Mouse (Mus musculus) hindbrain, embryonic 11.5 days (tissue): ENCODE measurements around the gene Cd160. TPM values are rescaled to one million over a fixed set of nuclear protein-coding genes. Genes with fewer than 3 reads are reported as not detected.

Experiments used
- ATAC-seq: fragments of 200-750 bp; cut with Nextera tagmentation; 2 replicates; pipeline ENCODE4 v1.8.0; 2017; ENCODE audit warnings: mild to moderate bottlenecking, moderate TSS enrichment, moderate library complexity; ENCODE audit not compliant: low FRiP score
- DNase-seq: peaks from one replicate; pipeline ENCODE4 v3.0.0-alpha.2; 2015; ENCODE audit warnings: low spot score
- H3K27ac ChIP-seq: fragments of 300-500 bp; sonication (generic); 2 replicates; pipeline ENCODE4 v1.5.1; 2014; ENCODE audit warnings: mild to moderate bottlenecking, low read depth, low read length
- H3K27me3 ChIP-seq: fragments of 300-500 bp; sonication (generic); 2 replicates; pipeline ENCODE4 v1.6.1; 2014; ENCODE audit warnings: mild to moderate bottlenecking, low read length, moderate library complexity, mixed read lengths; ENCODE audit not compliant: control insufficient read depth, insufficient read depth
- H3K36me3 ChIP-seq: fragments of 300-500 bp; sonication (generic); 2 replicates; pipeline ENCODE4 v1.6.1; 2014; ENCODE audit warnings: mild to moderate bottlenecking, low read length, moderate library complexity, mixed read lengths; ENCODE audit not compliant: control insufficient read depth, insufficient read depth
- H3K4me1 ChIP-seq: fragments of 300-500 bp; sonication (generic); replicated peaks from 2 replicates; pipeline ENCODE4 v1.6.1; 2014; ENCODE audit warnings: low read length, mixed read lengths; ENCODE audit not compliant: control insufficient read depth, insufficient read depth
- H3K4me2 ChIP-seq: fragments of 300-500 bp; sonication (generic); replicated peaks from 2 replicates; pipeline ENCODE4 v1.6.1; 2014; ENCODE audit warnings: mild to moderate bottlenecking, low read depth, low read length
- H3K4me3 ChIP-seq: fragments of 300-500 bp; sonication (generic); 2 replicates; pipeline ENCODE4 v1.5.1; 2014; ENCODE audit warnings: low read depth, low read length
- H3K9ac ChIP-seq: fragments of 300-500 bp; sonication (generic); 2 replicates; pipeline ENCODE4 v1.6.1; 2014; ENCODE audit warnings: low read depth, low read length
- H3K9me3 ChIP-seq: fragments of 300-500 bp; sonication (generic); 2 replicates; pipeline ENCODE4 v1.6.1; 2016; ENCODE audit warnings: low read length; ENCODE audit not compliant: control insufficient read depth
- WGBS: fragments of 180-500 bp; shearing (Covaris S2); extraction: QIAGEN DNeasy Blood & Tissue Kit; methylation state at CpG from one replicate; pipeline ENCODE4 v1.1.7; 2014; 5-methylcytosine and 5-hydroxymethylcytosine counted together
- polyA plus RNA-seq: library from polyadenylated mRNA; unstranded; fragments of >200 nt; fragmentation: Nextera tagmentation; extraction: Ambion mirVana; gene quantifications from 2 replicates; pipeline ENCODE4 v1.2.1, GENCODE M21; 2014

Cd160 gene
- polyA plus RNA-seq, 1 experiment from 2014 or later, result 0.20 TPM

DNA sequence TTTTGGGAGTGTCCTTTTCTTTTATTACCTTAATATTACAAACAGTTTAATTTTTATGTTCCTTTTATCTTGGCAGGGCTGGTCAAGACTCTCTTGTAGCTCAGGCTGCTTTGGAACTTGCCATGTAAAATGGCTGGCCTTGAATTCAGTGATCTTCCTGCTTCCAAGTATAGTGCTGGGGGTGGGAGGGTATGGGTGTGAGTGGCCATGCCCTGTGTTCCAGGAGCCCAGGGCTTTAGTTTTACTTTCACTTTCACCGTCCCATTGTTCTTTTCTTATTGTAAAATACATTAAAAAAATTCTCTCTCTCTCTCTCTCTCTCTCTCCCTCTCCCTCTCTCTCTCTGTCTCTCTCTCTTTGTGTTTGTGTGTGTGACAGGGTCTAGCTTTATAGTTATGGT is 64.6 kb downstream of the Cd160 start:
- H3K4me1 ChIP-seq, result no peaks in the 10 kb centered on the region
- no peak overlapping the region for H3K27ac ChIP-seq
- DNase-seq (no peak), ATAC-seq (no peak)
- no peak overlapping the region for H3K9ac ChIP-seq
- no peak overlapping the region for H3K4me2 ChIP-seq
- H3K36me3 ChIP-seq, result no peaks in the 10 kb centered on the region
- 85% methylated on average over 1 of the region's 1 CpGs for WGBS
- H3K4me3 ChIP-seq, result no peak overlapping the region
- no peaks in the 10 kb centered on the region for H3K9me3 ChIP-seq
- H3K27me3 ChIP-seq, result no peaks in the 10 kb centered on the region

DNA sequence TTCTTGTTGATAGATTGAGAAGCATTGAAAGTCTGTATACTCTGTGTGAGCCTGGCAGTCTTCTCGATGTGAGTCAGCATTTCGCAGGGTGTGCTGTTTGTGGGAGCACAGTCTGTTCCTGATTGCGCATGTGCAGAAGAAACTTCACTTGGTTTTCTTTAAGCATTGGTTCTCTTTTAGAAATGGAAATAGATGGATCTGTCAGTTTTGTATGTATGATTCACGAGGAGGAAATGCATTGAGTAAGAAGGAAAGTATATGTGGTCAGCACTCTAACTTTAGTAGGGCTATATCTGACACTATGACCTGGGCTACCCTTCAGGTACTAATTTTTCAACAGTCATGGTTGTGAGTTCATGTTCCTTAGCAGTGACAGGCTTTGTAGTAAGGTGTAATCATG is 69.5 kb downstream of the Cd160 start:
- H3K9ac ChIP-seq, result no peak overlapping the region
- no peaks in the 10 kb centered on the region for H3K9me3 ChIP-seq
- no peak overlapping the region for H3K4me2 ChIP-seq
- WGBS, result 92% methylated on average over 4 of the region's 4 CpGs
- no peak overlapping the region for H3K27ac ChIP-seq
- no peaks in the 10 kb centered on the region for H3K36me3 ChIP-seq
- no peaks in the 10 kb centered on the region for H3K27me3 ChIP-seq
- no peak overlapping the region for H3K4me3 ChIP-seq
- no peaks in the 10 kb centered on the region for H3K4me1 ChIP-seq
- DNase-seq (no peak), ATAC-seq (no peak)

DNA sequence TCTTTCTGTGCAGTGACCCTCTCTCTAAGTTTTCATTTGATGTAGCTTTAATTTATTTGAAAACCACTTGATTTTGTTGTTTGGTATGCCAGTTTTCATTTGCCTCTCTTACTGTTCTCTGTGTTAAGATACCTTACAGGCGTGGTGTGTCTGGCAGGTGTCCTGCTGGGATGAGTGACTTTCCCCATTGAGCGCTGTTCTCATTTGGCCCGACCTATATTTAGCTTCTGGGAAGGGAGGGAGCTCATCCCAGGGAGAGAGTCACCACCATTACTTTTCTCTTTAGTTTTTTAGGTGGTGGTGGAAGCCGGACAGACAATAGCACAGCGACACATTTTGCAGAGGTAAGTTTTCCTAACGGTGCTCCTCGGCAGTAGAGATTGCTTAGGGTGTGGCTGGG is 71.5 kb downstream of the Cd160 start:
- H3K27me3 ChIP-seq, result no peaks in the 10 kb centered on the region
- DNase-seq, result no peak
- H3K9ac ChIP-seq, result no peak overlapping the region
- H3K27ac ChIP-seq, result no peak overlapping the region
- H3K4me3 ChIP-seq, result no peak overlapping the region
- ATAC-seq, result no peak
- H3K36me3 ChIP-seq, result no peaks in the 10 kb centered on the region
- 56% methylated on average over 7 of the region's 7 CpGs for WGBS
- H3K4me1 ChIP-seq, result no peaks in the 10 kb centered on the region
- no peak overlapping the region for H3K4me2 ChIP-seq
- no peaks in the 10 kb centered on the region for H3K9me3 ChIP-seq

DNA sequence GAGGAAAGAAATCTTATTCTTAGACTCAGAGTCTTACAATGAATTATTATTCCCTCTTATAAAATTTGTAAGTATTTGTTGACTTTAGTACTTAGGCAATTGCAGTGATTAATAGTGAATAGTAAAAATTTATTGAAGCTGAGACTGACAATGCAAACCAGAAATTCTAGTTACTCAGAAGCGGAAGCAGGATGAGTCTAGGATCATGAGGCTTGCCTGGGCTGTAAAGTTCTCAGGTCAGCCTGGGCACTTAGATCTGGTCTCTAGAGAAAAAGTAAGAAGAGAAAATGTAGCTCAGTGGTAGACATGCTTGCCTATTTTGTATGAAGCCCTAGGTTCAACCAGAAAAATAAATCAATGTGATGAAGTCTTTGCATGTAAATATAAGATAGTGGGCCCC is 73.2 kb downstream of the Cd160 start:
- H3K27me3 ChIP-seq, result no peaks in the 10 kb centered on the region
- no peaks in the 10 kb centered on the region for H3K36me3 ChIP-seq
- H3K27ac ChIP-seq, result no peak overlapping the region
- no peak overlapping the region for H3K4me2 ChIP-seq
- ATAC-seq (no peak), DNase-seq (no peak)
- no peaks in the 10 kb centered on the region for H3K4me1 ChIP-seq
- H3K9ac ChIP-seq, result no peak overlapping the region
- 100% methylated on average over 1 of the region's 1 CpGs for WGBS
- no peak overlapping the region for H3K4me3 ChIP-seq
- no peaks in the 10 kb centered on the region for H3K9me3 ChIP-seq

Other genes with a start within 250 kb of the Cd160 start
- 15.4 and 16.6 TPM in 2 replicates for gene Polr3gl, start 235.2 kb downstream of the Cd160 start, polyA plus RNA-seq
- 2.0 and 2.4 TPM in 2 replicates for gene Ankrd34a, start 232.7 kb downstream of the Cd160 start, polyA plus RNA-seq
- 7.1 and 7.8 TPM in 2 replicates for gene Lix1l, start 228.2 kb downstream of the Cd160 start, polyA plus RNA-seq
- gene Rbm8a, start 199.4 kb downstream of the Cd160 start, polyA plus RNA-seq, result 172 and 178 TPM in 2 replicates
- gene Pex11b, start 194.0 kb downstream of the Cd160 start, polyA plus RNA-seq, result 42.8 and 44.6 TPM in 2 replicates
- gene Gm42957, start 193.9 kb downstream of the Cd160 start, polyA plus RNA-seq, result 0.04 and 0.22 TPM in 2 replicates
- 0.53 and 1.3 TPM in 2 replicates for gene Itga10, start 183.8 kb downstream of the Cd160 start, polyA plus RNA-seq
- 0.25 and 0.40 TPM in 2 replicates for gene Ankrd35, start 159.2 kb downstream of the Cd160 start, polyA plus RNA-seq
- gene Pias3, start 133.0 kb downstream of the Cd160 start, polyA plus RNA-seq, result 25.2 and 28.2 TPM in 2 replicates
- 12.8 and 14.4 TPM in 2 replicates for gene Nudt17, start 120.8 kb downstream of the Cd160 start, polyA plus RNA-seq
- 38.0 and 38.1 TPM in 2 replicates for gene Polr3c, start 101.7 kb downstream of the Cd160 start, polyA plus RNA-seq
- 90.0 and 90.4 TPM in 2 replicates for gene Rnf115, start 101.7 kb downstream of the Cd160 start, polyA plus RNA-seq
- gene Pdzk1, start 67 bp downstream of the Cd160 start, polyA plus RNA-seq, result not detected in 2 replicates
- gene Gja5, start 75.3 kb upstream of the Cd160 start, polyA plus RNA-seq, result 2.2 and 2.5 TPM in 2 replicates
- gene Gpr89, start 76.0 kb upstream of the Cd160 start, polyA plus RNA-seq, result 42.6 and 45.9 TPM in 2 replicates
- gene Gja8, start 96.7 kb upstream of the Cd160 start, polyA plus RNA-seq, result not detected in 2 replicates